Mouse (Mus musculus) thymus, adult 2 months (tissue): Measurements from ENCODE around the gene Tmem131l. TPM values are rescaled to one million over a fixed set of nuclear protein-coding genes. Genes with fewer than 3 reads are reported as not detected.

Experiments used
- DNase-seq: peaks from one replicate; pipeline ENCODE4 v3.0.0; 2021
- H3K27ac ChIP-seq: fragments of 200-500 bp; 2 replicates; pipeline ENCODE4 v1.5.1; 2012; ENCODE audit warnings: low read length, control low read depth; ENCODE audit not compliant: control insufficient read depth, insufficient read depth
- H3K27me3 ChIP-seq: fragments of 200-500 bp; 2 replicates; pipeline ENCODE4 v1.6.1; 2012; ENCODE audit warnings: mild to moderate bottlenecking, low read length, moderate library complexity, mixed read lengths; ENCODE audit not compliant: control insufficient read depth, insufficient read depth
- H3K36me3 ChIP-seq: fragments of 200-500 bp; 2 replicates; pipeline ENCODE4 v1.6.1; 2012; ENCODE audit warnings: mild to moderate bottlenecking, low read length, moderate library complexity; ENCODE audit not compliant: control insufficient read depth, insufficient read depth
- H3K4me1 ChIP-seq: fragments of 200-500 bp; replicated peaks from 2 replicates; pipeline ENCODE4 v1.6.1; 2012; ENCODE audit warnings: low read length; ENCODE audit not compliant: control insufficient read depth, insufficient read depth
- H3K4me3 ChIP-seq: fragments of 200-500 bp; 2 replicates; pipeline ENCODE4 v1.5.1; 2012; ENCODE audit warnings: mild to moderate bottlenecking, low read length, control low read depth, moderate library complexity; ENCODE audit not compliant: control insufficient read depth, insufficient read depth
- CTCF ChIP-seq: fragments of 200-500 bp; IDR thresholded peaks from 2 replicates; pipeline ENCODE4 v1.5.1; 2012; ENCODE audit warnings: mild to moderate bottlenecking, control low read depth, low read length, moderate library complexity, borderline replicate concordance; ENCODE audit not compliant: control insufficient read depth, poor library complexity, insufficient read depth; ENCODE audit errors: extremely low read depth
- POLR2A ChIP-seq: fragments of 200-500 bp; IDR thresholded peaks from 2 replicates; pipeline ENCODE4 v1.6.1; 2012; ENCODE audit warnings: mild to moderate bottlenecking, low read length, control low read depth, moderate library complexity; ENCODE audit not compliant: control insufficient read depth, poor library complexity, insufficient read depth; ENCODE audit errors: extremely low read depth
- WGBS: fragments of 180-500 bp; shearing (Covaris S2); methylation state at CpG from one replicate; pipeline ENCODE4 v1.1.7; 2018; 5-methylcytosine and 5-hydroxymethylcytosine counted together
- polyA plus RNA-seq: library from polyadenylated mRNA; depleted of rRNA; stranded (reverse); fragments of >200 nt; gene quantifications from 2 replicates; pipeline ENCODE4 v1.2.3, GENCODE M21; 2012

Gene Tmem131l
- polyA plus RNA-seq, 1 experiment: 201 TPM

GRCm38 (mm10) chr3:84037536-84037935, 2.4 kb downstream of the Tmem131l start:
- TF ChIP-seq POLR2A: no peak
- TF ChIP-seq CTCF: no peak
- Histone ChIP-seq H3K4me3 (no peak overlapping the region), H3K27me3 (no peaks in the 10 kb centered on the region), H3K27ac (no peak overlapping the region), H3K36me3 (no peaks in the 10 kb centered on the region), H3K4me1 (peaks cover 32% of the 10 kb centered on the region)
- no peak for DNase-seq
- 85% methylated on average over 3 of the region's 3 CpGs for WGBS

- H3K36me3 ChIP-seq: no peaks in the 10 kb centered on the region
- WGBS: 41% methylated on average over 4 of the region's 4 CpGs
- H3K27ac ChIP-seq: no peak overlapping the region
- peaks cover 30% of the 10 kb centered on the region for H3K4me1 ChIP-seq
- no peak overlapping the region for H3K4me3 ChIP-seq
- no peak for DNase-seq
- TF ChIP-seq CTCF (no peak), POLR2A (no peak)
- H3K27me3 ChIP-seq: no peaks in the 10 kb centered on the region
Observed at GRCm38 (mm10) chr3:84036866-84037265, 3.1 kb downstream of the Tmem131l start.

GRCm38 (mm10) chr3:84035728-84036364, 4.1 kb downstream of the Tmem131l start:
- 31% methylated on average over 6 of the region's 6 CpGs for WGBS
- DNase-seq: no peak
- H3K4me1 ChIP-seq: peaks cover 30% of the 10 kb centered on the region
- no peak overlapping the region for H3K4me3 ChIP-seq
- no peaks in the 10 kb centered on the region for H3K27me3 ChIP-seq
- no peak overlapping the region for H3K27ac ChIP-seq
- TF ChIP-seq CTCF (no peak), POLR2A (no peak)
- no peaks in the 10 kb centered on the region; the same call in 1 of the 2 replicates for H3K36me3 ChIP-seq

- no peak for DNase-seq
- 91% methylated on average over 5 of the region's 5 CpGs for WGBS
- Histone ChIP-seq H3K27me3 (no peaks in the 10 kb centered on the region), H3K4me1 (peaks cover 28% of the 10 kb centered on the region), H3K36me3 (peaks cover 7% of the 10 kb centered on the region; the same call in 1 of the 2 replicates), H3K27ac (no peak overlapping the region), H3K4me3 (no peak overlapping the region)
- TF ChIP-seq CTCF (no peak), POLR2A (no peak)
Observed at GRCm38 (mm10) chr3:84034115-84034780, 5.7 kb downstream of the Tmem131l start.

GRCm38 (mm10) chr3:84032933-84033730, 6.8 kb downstream of the Tmem131l start:
- Histone ChIP-seq H3K36me3 (peaks cover 12% of the 10 kb centered on the region; the same call in 1 of the 2 replicates), H3K27me3 (no peaks in the 10 kb centered on the region), H3K4me1 (peaks cover 27% of the 10 kb centered on the region), H3K4me3 (no peak overlapping the region), H3K27ac (no peak overlapping the region; the same call in 1 of the 2 replicates)
- no peak for DNase-seq
- TF ChIP-seq POLR2A (no peak), CTCF (no peak)
- 96% methylated on average over 10 of the region's 10 CpGs for WGBS

- peaks cover 12% of the 10 kb centered on the region; the same call in 1 of the 2 replicates for H3K36me3 ChIP-seq
- no peaks in the 10 kb centered on the region for H3K27me3 ChIP-seq
- no peak for DNase-seq
- 95% methylated on average over 5 of the region's 5 CpGs for WGBS
- peaks cover 24% of the 10 kb centered on the region for H3K4me1 ChIP-seq
- H3K4me3 ChIP-seq: no peak overlapping the region
- no peak overlapping the region for H3K27ac ChIP-seq
- TF ChIP-seq CTCF (no peak), POLR2A (no peak)
Observed at GRCm38 (mm10) chr3:84032419-84032818, 7.6 kb downstream of the Tmem131l start.
